Mouse (Mus musculus) olfactory bulb, adult 2 months (tissue): ENCODE results near the gene Afmid.

Experiments
- CTCF ChIP-seq: fragments of 200-500 bp; IDR thresholded peaks from 2 replicates; pipeline ENCODE4 v1.5.1; 2012; ENCODE audit warnings: low read depth, mild to moderate bottlenecking, low read length, moderate library complexity; ENCODE audit not compliant: insufficient read depth
- POLR2A ChIP-seq: fragments of 200-500 bp; IDR thresholded peaks from 2 replicates; pipeline ENCODE4 v1.6.1; 2012; ENCODE audit warnings: mild to moderate bottlenecking, low read depth, low read length, moderate library complexity; ENCODE audit not compliant: insufficient read depth

GRCm38 (mm10) chr11:117780199-117780515 lies 45.6 kb upstream of the Afmid start:
- TF ChIP-seq CTCF (no peak), POLR2A (no peak)
